Mouse (Mus musculus) G1E (cell line): ENCODE data around the gene Klhdc8b.

ENCODE experiments used
- CTCF ChIP-seq: IDR thresholded peaks from 2 replicates; pipeline ENCODE4 v1.5.1; 2012; ENCODE audit warnings: low read depth, low read length, inconsistent platforms, mixed read lengths
- GATA1 ChIP-seq: IDR thresholded peaks from 2 replicates; pipeline ENCODE4 v1.6.1; 2012; ENCODE audit warnings: borderline replicate concordance, low read length, inconsistent platforms, mixed read lengths
- GATA2 ChIP-seq: IDR thresholded peaks from 2 replicates; pipeline ENCODE4 v1.6.1; 2012; ENCODE audit warnings: low read depth, low read length, inconsistent platforms, borderline replicate concordance
- POLR2AphosphoS5 ChIP-seq: IDR thresholded peaks from 2 replicates; pipeline ENCODE4 v1.6.1; 2012; ENCODE audit warnings: low read depth, low read length, inconsistent platforms; ENCODE audit not compliant: insufficient replicate concordance

- no peak for TF ChIP-seq CTCF
- TF ChIP-seq POLR2AphosphoS5 = no peak
- no peak for TF ChIP-seq GATA1
- TF ChIP-seq GATA2 = no peak
Observed at GRCm38 (mm10) chr9:108493246-108493645, 31.9 kb upstream of the Klhdc8b start.
